Mouse (Mus musculus): ENCODE measurements around the gene Agrp. TPM values are rescaled to one million over a fixed set of nuclear protein-coding genes. Genes with fewer than 3 reads are reported as not detected.
A peak's percentile ranks its signal among the peaks of the same experiment; 100 is the strongest.

Agrp gene
- polyA plus RNA-seq (2015; fragmentation: Nextera tagmentation; extraction: Ambion mirVana): 0.23 TPM in 1 of 2 replicates, not detected in the other

DNA sequence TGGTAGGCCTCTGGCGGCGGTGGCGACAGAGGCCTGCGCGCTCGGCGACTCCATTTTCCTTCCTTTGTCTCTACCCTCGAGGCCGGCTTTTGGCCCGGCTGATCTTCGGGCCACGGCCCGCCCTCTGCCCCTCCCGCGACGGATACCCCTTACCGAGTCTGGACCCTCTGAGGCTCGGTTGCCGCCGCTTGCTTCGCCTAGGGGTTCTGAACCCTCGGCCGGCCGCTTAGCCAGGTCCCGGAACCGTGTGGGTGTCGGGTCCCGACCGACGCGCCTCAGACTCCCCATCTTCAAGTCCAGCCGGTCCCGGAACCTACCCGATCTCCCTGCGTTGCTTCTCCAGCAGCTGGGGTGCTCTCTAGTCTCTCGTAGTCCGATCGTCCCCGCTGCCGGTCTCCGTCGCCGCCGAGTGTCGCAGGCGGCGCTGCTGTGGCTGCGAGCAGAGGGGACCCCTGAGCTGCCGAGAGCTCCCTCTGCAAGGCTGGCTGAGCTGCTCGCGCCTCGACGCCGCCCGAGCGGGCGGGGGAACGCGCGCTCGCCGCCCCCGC lies at the start of gene Agrp:
Gene Agrp (minus strand): TSS at position 431 of the 548 bp plus-strand sequence.
- Histone ChIP-seq H3K4me2 (peak within 1 kb of the TSS; percentile 95), H3K4me1 (peaks cover 44% of the 10 kb centered on the region), H3K36me3 (peaks cover 7% of the 10 kb centered on the region), H3K27ac (replicated peaks) (peak within 1 kb of the TSS; percentile 100), H3K27me3 (replicated peaks) (no peaks in the 10 kb centered on the region), H3K9ac (peak within 1 kb of the TSS; percentile 99), H3K9me3 (no peaks in the 10 kb centered on the region), H3K4me3 (peak within 1 kb of the TSS; percentile 82)
- ATAC-seq (ENCODE audit: extremely low read depth, insufficient number of reproducible peaks, low FRiP score, low TSS enrichment): peak; percentile 20; the same call in 1 of the 2 replicates
- WGBS: under 1% methylated on average over 61 of the region's 63 CpGs

DNA sequence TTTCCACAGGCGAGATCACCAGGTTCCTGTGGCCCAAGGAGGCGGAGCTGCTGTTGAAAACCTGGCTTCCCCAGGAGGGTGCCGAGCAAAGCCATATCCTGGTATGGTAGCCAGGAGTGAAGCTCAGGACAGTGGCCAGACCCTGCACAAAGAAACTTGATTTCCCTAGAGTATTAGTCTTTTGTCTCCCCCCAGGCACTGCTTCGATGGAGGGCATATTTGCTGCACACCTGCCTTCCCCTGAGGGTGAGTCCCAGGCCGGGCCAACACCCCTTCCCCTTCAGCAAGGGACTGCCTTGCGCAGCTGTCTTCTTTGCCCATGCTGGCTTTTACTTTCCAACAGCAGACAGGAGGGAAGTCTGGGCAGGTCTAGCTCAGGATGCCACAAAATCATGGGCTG lies 49.4 kb upstream of the Agrp start:
- peaks cover 12% of the 10 kb centered on the region; the same call in 1 of the 2 replicates for H3K4me1 ChIP-seq
- H3K9me3 ChIP-seq: no peaks in the 10 kb centered on the region
- peaks cover 33% of the 10 kb centered on the region for H3K27me3 ChIP-seq (replicated peaks)
- H3K9ac ChIP-seq: no peak overlapping the region
- H3K27ac ChIP-seq (replicated peaks): no peak overlapping the region
- no peak overlapping the region for H3K4me3 ChIP-seq
- ATAC-seq (ENCODE audit: extremely low read depth, insufficient number of reproducible peaks, low FRiP score, low TSS enrichment): no peak
- WGBS: 64% methylated on average over 6 of the region's 6 CpGs
- peaks cover 34% of the 10 kb centered on the region for H3K36me3 ChIP-seq
- peak overlapping the region; percentile 60; the same call in 1 of the 2 replicates for H3K4me2 ChIP-seq

DNA sequence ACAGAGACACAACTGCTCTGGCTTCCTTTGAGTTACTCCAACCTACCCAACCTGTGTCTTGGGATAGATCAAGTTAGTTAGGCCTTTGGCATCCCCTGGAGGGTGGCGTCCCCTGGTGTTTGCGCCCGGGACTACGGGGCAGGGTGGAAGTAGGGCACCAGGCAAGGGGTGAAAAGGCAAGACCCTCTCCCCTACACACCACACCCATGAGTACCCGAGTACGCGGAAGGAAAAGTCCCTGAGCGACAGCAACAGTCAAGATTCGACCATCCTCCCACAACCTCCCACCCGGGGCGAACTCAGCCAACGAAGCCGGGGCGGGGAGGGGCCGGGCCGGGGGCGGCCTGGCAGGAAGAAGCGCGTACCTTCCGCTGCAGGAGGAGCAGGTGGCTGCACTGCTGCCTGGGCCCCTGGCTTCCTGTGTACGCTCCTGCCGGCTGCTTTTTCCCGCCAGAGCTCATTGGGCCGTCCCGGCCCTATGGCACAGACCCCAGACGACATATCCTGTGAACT lies 48.7 kb upstream of the Agrp start, which contains the start of gene Carmil2:
Gene Carmil2 (plus strand): TSS at position 479 of the 513 bp plus-strand sequence.
- Histone ChIP-seq H3K4me3 (peak within 1 kb of the TSS; percentile 25), H3K27ac (replicated peaks) (no peak within 1 kb of the TSS), H3K4me2 (peak within 1 kb of the TSS; percentile 60), H3K27me3 (replicated peaks) (peaks cover 31% of the 10 kb centered on the region), H3K9me3 (no peaks in the 10 kb centered on the region), H3K4me1 (peaks cover 12% of the 10 kb centered on the region; the same call in 1 of the 2 replicates), H3K36me3 (peaks cover 41% of the 10 kb centered on the region), H3K9ac (peak within 1 kb of the TSS; percentile 54)
- WGBS: 11% methylated on average over 26 of the region's 26 CpGs
- ATAC-seq (ENCODE audit: extremely low read depth, insufficient number of reproducible peaks, low FRiP score, low TSS enrichment): no peak

DNA sequence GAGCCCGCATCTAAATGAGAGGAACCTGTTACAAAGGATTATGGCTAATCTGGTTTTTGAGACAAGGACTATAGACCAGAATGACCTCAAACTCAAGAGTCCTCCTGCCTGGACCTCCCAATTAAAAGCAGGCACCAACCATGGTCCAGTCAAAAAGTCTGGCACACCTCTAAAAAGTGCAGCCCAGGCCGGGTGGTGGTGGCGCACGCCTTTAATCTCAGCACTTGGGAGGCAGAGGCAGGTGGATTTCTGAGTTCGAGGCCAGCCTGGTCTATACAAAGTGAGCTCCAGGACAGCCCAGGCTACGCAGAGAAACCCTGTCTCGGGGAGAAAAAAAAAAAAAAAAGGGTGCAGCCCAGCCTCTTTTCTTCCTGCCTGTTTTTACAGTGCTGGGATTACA lies 48.1 kb upstream of the Agrp start:
- 68% methylated on average over 7 of the region's 7 CpGs for WGBS
- ATAC-seq (ENCODE audit: extremely low read depth, insufficient number of reproducible peaks, low FRiP score, low TSS enrichment): no peak

DNA sequence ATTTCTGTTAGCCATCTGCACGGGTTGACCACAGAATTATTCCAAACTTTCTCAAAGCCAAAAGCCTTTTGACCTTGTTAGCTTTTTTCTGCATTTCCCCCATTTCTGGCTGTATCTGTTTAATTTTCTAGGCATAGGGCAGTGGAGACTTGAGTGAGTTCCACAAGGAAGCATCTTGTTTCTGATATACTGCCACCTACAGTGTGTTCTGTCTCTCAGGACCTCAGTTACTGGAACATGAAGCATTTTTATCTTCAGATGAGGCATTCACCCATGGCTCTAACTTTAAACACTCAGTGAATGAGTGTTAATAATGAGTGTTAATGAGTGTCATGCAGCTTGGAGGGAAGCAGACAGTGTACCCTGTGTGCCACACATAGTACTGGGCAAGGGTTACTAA lies 40.7 kb upstream of the Agrp start:
- Histone ChIP-seq H3K36me3 (peaks cover 100% of the 10 kb centered on the region), H3K4me3 (no peak overlapping the region), H3K4me2 (no peak overlapping the region), H3K9ac (no peak overlapping the region), H3K27me3 (replicated peaks) (no peaks in the 10 kb centered on the region), H3K27ac (replicated peaks) (no peak overlapping the region), H3K9me3 (no peaks in the 10 kb centered on the region), H3K4me1 (no peaks in the 10 kb centered on the region)
- ATAC-seq (ENCODE audit: extremely low read depth, insufficient number of reproducible peaks, low FRiP score, low TSS enrichment): no peak
- WGBS: 89% methylated on average over 1 of the region's 1 CpGs

More for the DNA sequence above, 48.1 kb upstream of the Agrp start:
- H3K27ac ChIP-seq (replicated peaks): no peak overlapping the region
- peaks cover 26% of the 10 kb centered on the region for H3K27me3 ChIP-seq (replicated peaks)
- H3K9ac ChIP-seq: no peak overlapping the region
- peaks cover 12% of the 10 kb centered on the region; the same call in 1 of the 2 replicates for H3K4me1 ChIP-seq
- peak overlapping the region; percentile 60 for H3K4me2 ChIP-seq
- H3K9me3 ChIP-seq: no peaks in the 10 kb centered on the region
- no peak overlapping the region for H3K4me3 ChIP-seq
- peaks cover 46% of the 10 kb centered on the region for H3K36me3 ChIP-seq

DNA sequence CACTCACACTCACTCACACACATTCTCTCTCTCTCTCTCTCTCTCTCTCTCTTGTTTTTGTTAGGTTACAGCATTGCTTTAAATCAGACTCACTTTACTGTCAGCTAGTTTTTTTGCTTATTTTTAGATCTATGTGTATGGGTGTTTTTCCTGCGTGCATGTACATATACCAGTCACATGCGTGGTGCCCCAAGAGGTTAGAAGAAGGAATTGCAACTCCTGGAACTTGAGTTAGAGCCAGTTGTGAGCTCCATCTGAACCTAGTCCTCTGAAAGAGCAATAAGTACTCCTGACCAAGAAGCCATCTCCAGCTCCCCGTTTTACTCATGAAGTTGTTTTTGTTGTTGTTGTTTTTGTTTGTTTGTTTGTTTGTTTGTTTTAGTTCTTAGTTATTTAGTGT lies 24.0 kb upstream of the Agrp start:
- no peak overlapping the region for H3K4me2 ChIP-seq
- no peaks in the 10 kb centered on the region for H3K4me1 ChIP-seq
- peaks cover 27% of the 10 kb centered on the region for H3K36me3 ChIP-seq
- no peak overlapping the region for H3K4me3 ChIP-seq
- no peaks in the 10 kb centered on the region for H3K9me3 ChIP-seq
- H3K27me3 ChIP-seq (replicated peaks): no peaks in the 10 kb centered on the region
- H3K27ac ChIP-seq (replicated peaks): no peak overlapping the region
- no peak overlapping the region for H3K9ac ChIP-seq
- WGBS: 73% methylated on average over 3 of the region's 3 CpGs
- ATAC-seq (ENCODE audit: extremely low read depth, insufficient number of reproducible peaks, low FRiP score, low TSS enrichment): no peak

DNA sequence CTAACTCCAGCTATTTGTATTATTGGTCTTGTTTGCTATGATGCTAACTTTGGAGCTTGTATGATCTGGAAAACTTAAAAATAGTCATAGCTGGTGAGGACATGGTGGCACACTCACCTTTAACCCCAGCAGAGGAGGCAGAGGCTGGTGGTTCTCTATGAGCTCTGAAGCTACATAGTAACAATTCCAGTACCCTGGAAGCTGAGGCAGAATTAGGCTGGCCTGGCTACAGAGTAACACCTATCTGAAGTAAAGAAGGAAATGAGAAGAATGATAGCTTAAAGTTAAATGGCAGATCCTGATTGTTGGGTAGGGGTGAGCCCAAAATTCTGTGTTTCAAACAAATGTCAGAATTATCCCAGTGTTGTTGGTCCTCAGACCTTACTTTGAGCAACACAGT lies 20.4 kb upstream of the Agrp start:
- Histone ChIP-seq H3K4me2 (no peak overlapping the region), H3K27me3 (replicated peaks) (no peaks in the 10 kb centered on the region), H3K27ac (replicated peaks) (no peak overlapping the region), H3K9ac (no peak overlapping the region), H3K9me3 (peaks cover 2% of the 10 kb centered on the region; the same call in 1 of the 2 replicates), H3K36me3 (peaks cover 17% of the 10 kb centered on the region), H3K4me1 (0 out of 2 replicates have a peak, but pooled peaks cover 7% of the 10 kb centered on the region), H3K4me3 (no peak overlapping the region)
- no peak for ATAC-seq (ENCODE audit: extremely low read depth, insufficient number of reproducible peaks, low FRiP score, low TSS enrichment)

DNA sequence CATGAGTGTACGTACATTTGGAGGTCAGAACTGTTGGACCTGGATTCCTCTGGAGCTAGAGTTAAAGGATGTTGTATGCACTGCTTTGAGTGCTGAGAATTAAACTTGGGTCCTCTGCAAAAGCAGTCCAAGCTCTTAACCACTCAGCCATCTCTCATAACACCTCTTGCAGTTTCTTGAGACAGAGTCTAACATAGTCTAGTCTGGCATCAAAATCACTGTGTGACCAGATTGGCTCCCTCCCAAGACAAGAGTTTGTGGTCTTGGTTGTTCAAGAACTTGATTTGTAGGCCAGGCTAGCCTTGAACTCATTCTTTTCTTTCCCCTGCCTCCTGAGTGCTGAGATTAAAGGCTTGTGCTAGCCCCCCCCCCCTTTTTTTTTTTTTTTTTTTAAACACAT lies 11.7 kb upstream of the Agrp start:
- Histone ChIP-seq H3K4me2 (no peak overlapping the region), H3K27me3 (replicated peaks) (no peaks in the 10 kb centered on the region), H3K9me3 (peaks cover 2% of the 10 kb centered on the region; the same call in 1 of the 2 replicates), H3K36me3 (peaks cover 71% of the 10 kb centered on the region), H3K4me3 (no peak overlapping the region), H3K4me1 (peaks cover 19% of the 10 kb centered on the region), H3K9ac (no peak overlapping the region), H3K27ac (replicated peaks) (no peak overlapping the region)
- ATAC-seq (ENCODE audit: extremely low read depth, insufficient number of reproducible peaks, low FRiP score, low TSS enrichment): no peak
- 95% methylated on average over 1 of the region's 1 CpGs for WGBS

DNA sequence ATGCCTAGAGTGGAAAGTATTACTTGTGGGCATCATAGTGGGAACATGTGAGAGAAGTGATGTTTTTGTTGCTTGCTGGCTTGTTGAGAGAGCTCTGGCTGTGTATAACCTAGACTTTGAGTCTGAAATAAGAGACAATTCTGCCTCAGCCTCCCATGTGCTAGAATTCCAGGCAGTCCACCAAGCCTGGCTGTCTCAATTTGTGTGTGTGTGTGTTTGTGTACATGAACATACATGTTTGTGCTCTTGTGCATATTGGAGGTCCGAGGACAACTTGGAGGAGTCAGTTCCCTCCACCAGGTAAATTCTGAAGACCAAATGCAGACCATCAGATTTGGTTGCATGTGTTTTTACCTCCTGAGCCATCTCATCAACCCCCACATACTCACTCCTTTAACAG lies 8.0 kb upstream of the Agrp start:
- Histone ChIP-seq H3K4me2 (no peak overlapping the region), H3K9ac (no peak overlapping the region), H3K27me3 (replicated peaks) (no peaks in the 10 kb centered on the region), H3K27ac (replicated peaks) (no peak overlapping the region), H3K4me1 (peaks cover 11% of the 10 kb centered on the region), H3K9me3 (no peaks in the 10 kb centered on the region), H3K36me3 (peaks cover 55% of the 10 kb centered on the region), H3K4me3 (no peak overlapping the region)
- 90% methylated on average over 1 of the region's 1 CpGs for WGBS
- no peak for ATAC-seq (ENCODE audit: extremely low read depth, insufficient number of reproducible peaks, low FRiP score, low TSS enrichment)

DNA sequence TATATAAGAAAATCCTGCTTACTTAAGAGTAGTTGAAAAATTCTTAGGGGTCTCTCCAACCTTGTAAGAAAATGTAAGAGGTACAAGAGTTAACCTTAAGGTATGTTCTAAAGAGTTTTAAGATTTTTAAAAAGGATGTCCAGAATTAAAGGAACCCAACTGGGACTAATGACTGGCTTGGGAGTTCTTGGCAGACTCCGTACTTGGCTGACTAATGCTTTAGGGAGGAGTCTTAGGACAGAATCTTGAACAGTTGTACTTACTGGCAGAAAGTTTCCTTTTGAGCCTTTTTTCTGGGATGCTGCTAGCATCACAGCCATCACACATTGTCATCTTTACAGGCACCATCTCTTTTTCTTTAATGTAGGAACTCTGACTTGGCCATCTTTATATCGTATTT lies 3.3 kb upstream of the Agrp start:
- no peak overlapping the region for H3K4me3 ChIP-seq
- WGBS: 72% methylated on average over 2 of the region's 2 CpGs
- H3K4me2 ChIP-seq: no peak overlapping the region
- no peak overlapping the region for H3K9ac ChIP-seq
- H3K9me3 ChIP-seq: no peaks in the 10 kb centered on the region
- H3K27ac ChIP-seq (replicated peaks): no peak overlapping the region
- ATAC-seq (ENCODE audit: extremely low read depth, insufficient number of reproducible peaks, low FRiP score, low TSS enrichment): no peak
- H3K27me3 ChIP-seq (replicated peaks): no peaks in the 10 kb centered on the region
- peaks cover 36% of the 10 kb centered on the region for H3K4me1 ChIP-seq
- H3K36me3 ChIP-seq: peaks cover 26% of the 10 kb centered on the region

DNA sequence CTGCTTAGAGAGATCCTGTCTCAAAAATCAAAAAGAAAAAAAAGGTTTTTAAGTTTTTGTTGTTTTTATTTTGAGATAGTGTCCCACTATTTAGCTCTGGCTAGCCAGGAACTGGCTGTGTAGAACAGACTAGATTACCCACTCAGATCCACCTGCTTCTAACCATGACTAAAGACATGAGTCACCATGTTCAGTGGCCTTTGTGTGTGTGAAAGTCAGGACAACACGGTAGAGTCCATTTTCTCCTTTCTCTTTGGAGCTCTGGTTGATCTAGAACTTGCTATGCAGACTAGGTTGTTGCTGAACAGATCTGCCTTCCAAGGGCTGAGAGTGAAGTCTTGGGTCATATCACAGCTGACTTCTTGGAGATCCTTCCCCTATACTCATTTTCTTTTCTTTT lies 2.6 kb upstream of the Agrp start:
- Histone ChIP-seq H3K9me3 (no peaks in the 10 kb centered on the region), H3K4me2 (no peak overlapping the region), H3K36me3 (peaks cover 19% of the 10 kb centered on the region), H3K4me3 (no peak overlapping the region), H3K27ac (replicated peaks) (no peak overlapping the region), H3K27me3 (replicated peaks) (no peaks in the 10 kb centered on the region), H3K9ac (no peak overlapping the region), H3K4me1 (peaks cover 43% of the 10 kb centered on the region)
- WGBS: 66% methylated on average over 1 of the region's 1 CpGs
- no peak for ATAC-seq (ENCODE audit: extremely low read depth, insufficient number of reproducible peaks, low FRiP score, low TSS enrichment)

DNA sequence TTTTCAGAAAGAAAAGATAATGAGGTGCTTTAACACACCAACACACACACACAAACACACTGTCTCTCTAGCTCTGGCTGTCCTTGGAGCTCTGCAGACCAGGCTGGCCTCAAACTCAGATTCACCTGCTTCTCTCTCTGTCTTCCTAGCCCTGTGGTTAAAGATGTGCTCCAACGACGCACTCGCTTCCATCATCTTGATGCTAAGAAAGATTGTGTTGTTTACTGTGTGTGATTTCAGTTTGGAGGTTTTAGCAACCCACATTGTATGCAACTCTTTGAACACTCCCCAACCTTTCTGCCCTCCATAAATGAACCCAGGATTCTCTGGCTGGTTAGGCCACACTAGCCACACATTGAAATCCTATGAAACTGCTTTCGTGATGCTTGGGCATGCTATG lies 1.3 kb upstream of the Agrp start:
- H3K4me2 ChIP-seq: peak overlapping the region; percentile 95
- WGBS: 86% methylated on average over 4 of the region's 4 CpGs
- H3K27ac ChIP-seq (replicated peaks): peak overlapping the region; percentile 100
- H3K36me3 ChIP-seq: peaks cover 9% of the 10 kb centered on the region
- H3K27me3 ChIP-seq (replicated peaks): no peaks in the 10 kb centered on the region
- no peak for ATAC-seq (ENCODE audit: extremely low read depth, insufficient number of reproducible peaks, low FRiP score, low TSS enrichment)
- H3K9me3 ChIP-seq: no peaks in the 10 kb centered on the region
- peaks cover 44% of the 10 kb centered on the region for H3K4me1 ChIP-seq
- H3K9ac ChIP-seq: peak overlapping the region; percentile 99
- peak overlapping the region; percentile 82 for H3K4me3 ChIP-seq

Measured in heart, embryonic 13.5 days (tissue).